Mouse (Mus musculus) embryonic facial prominence, embryonic 13.5 days (tissue): ENCODE data around the gene Tmem209. TPM values are rescaled to one million over a fixed set of nuclear protein-coding genes. Genes with fewer than 3 reads are reported as not detected.
A peak's percentile ranks its signal among the peaks of the same experiment; 100 is the strongest.

Experiments used
- ATAC-seq: fragments of 200-750 bp; cut with Nextera tagmentation; 2 replicates; pipeline ENCODE4 v1.8.0; 2017; ENCODE audit warnings: low read depth; ENCODE audit not compliant: insufficient number of reproducible peaks, insufficient read depth, low FRiP score, low TSS enrichment
- H3K27ac ChIP-seq: fragments of 300-500 bp; sonication (generic); 2 replicates; pipeline ENCODE4 v1.5.1; 2015; ENCODE audit warnings: moderate library complexity, mild to moderate bottlenecking, inconsistent platforms
- H3K27me3 ChIP-seq: fragments of 300-500 bp; sonication (generic); 2 replicates; pipeline ENCODE4 v1.6.1; 2015; ENCODE audit warnings: mild to moderate bottlenecking, inconsistent platforms
- H3K36me3 ChIP-seq: fragments of 300-500 bp; sonication (generic); 2 replicates; pipeline ENCODE4 v1.6.1; 2015; ENCODE audit warnings: mild to moderate bottlenecking, inconsistent platforms
- H3K4me1 ChIP-seq: fragments of 300-500 bp; sonication (generic); 2 replicates; pipeline ENCODE4 v1.6.1; 2015; ENCODE audit warnings: inconsistent platforms
- H3K4me2 ChIP-seq: fragments of 300-500 bp; sonication (generic); 2 replicates; pipeline ENCODE4 v1.6.1; 2015; ENCODE audit warnings: moderate library complexity, mild to moderate bottlenecking, inconsistent platforms
- H3K4me3 ChIP-seq: fragments of 300-500 bp; sonication (generic); 2 replicates; pipeline ENCODE4 v1.5.1; 2015; ENCODE audit warnings: mild to moderate bottlenecking, inconsistent platforms
- H3K9ac ChIP-seq: fragments of 300-500 bp; sonication (generic); 2 replicates; pipeline ENCODE4 v1.6.1; 2015; ENCODE audit warnings: mild to moderate bottlenecking, inconsistent platforms
- H3K9me3 ChIP-seq: fragments of 300-500 bp; sonication (generic); 2 replicates; pipeline ENCODE4 v1.6.1; 2016; ENCODE audit warnings: inconsistent platforms
- WGBS: fragments of 180-500 bp; shearing (Covaris S2); methylation state at CpG from one replicate; pipeline ENCODE4 v1.1.7; 2015; ENCODE audit warnings: mixed read lengths; 5-methylcytosine and 5-hydroxymethylcytosine counted together
- polyA plus RNA-seq: library from polyadenylated mRNA; unstranded; fragments of >200 nt; fragmentation: Nextera tagmentation; extraction: Ambion mirVana; gene quantifications from 2 replicates; pipeline ENCODE4 v1.2.1, GENCODE M21; 2015

The Tmem209 gene
- polyA plus RNA-seq, 1 experiment from 2014 or later: 35.4 TPM

GRCm38 (mm10) chr6:30459811-30460749 is 49.5 kb downstream of the Tmem209 start:
- Histone ChIP-seq H3K4me1 (peaks cover 32% of the 10 kb centered on the region), H3K36me3 (peaks cover 10% of the 10 kb centered on the region), H3K9ac (peak overlapping the region; percentile 75), H3K27me3 (no peaks in the 10 kb centered on the region), H3K27ac (peak overlapping the region; percentile 97), H3K4me2 (peak overlapping the region; percentile 64), H3K9me3 (no peaks in the 10 kb centered on the region), H3K4me3 (peak overlapping the region; percentile 49)
- ATAC-seq: 0 out of 2 replicates have a peak, but pooled peaks have one; percentile 8
- 6% methylated on average over 40 of the region's 40 CpGs for WGBS

DNA sequence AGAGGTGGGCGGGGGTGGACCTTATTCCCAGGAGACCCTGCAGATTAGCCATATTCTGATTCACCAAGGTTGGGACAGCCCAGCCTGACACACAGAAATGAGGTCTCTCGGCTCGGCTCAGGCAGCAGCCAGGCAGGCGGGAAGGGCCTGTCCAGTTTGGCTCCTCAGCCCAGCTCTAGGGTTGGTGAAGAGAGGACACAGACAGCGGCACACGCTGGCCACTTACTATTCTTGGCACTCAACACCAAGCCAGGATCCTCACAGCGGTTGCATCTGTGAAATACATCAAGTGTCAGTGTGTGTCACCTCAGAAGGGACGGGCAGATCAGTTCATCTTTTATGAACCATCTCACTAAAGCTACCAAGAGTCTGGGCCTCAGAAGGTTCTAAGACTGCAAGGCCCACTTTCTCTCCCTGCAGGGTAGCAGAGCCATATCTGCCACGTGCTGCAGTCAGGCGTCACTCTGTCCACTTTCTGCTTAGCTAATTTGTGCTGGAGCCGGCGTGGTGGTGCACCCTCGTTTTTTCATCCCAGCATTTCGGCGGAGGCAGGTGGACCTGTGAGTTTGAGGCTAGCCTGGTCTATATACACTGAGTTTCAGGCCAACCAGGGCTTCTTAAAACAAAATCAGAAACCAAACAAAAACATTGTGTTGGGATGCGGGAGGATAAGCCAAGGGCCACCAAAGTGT is 50.4 kb downstream of the Tmem209 start:
- Histone ChIP-seq H3K9me3 (no peaks in the 10 kb centered on the region), H3K4me2 (peak overlapping the region; percentile 64), H3K4me1 (peaks cover 32% of the 10 kb centered on the region), H3K4me3 (peak overlapping the region; percentile 49), H3K36me3 (peaks cover 19% of the 10 kb centered on the region), H3K9ac (peak overlapping the region; percentile 75), H3K27ac (peak overlapping the region; percentile 97; the same call in 1 of the 2 replicates), H3K27me3 (no peaks in the 10 kb centered on the region)
- no peak for ATAC-seq
- 75% methylated on average over 16 of the region's 16 CpGs for WGBS

DNA sequence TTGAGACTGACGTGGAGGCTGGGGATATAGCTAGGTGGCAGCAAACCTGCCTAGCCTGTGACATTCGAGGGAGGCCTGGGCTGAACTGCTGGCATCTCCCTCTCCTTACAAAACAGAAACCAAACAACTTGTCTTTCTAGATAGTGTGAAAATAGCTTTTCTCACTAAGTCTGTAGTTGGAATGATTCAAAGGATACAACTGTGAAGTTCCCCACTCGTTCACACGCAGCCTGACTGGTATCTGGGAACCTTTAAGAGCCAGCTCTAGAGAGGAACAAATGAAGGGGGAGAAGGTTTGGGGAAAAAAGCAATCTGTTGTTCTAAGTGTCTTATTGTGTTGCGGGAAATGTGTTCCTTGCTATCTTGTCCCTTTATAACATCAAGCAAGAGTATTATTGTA is 51.0 kb downstream of the Tmem209 start:
- 84% methylated on average over 5 of the region's 5 CpGs for WGBS
- H3K4me1 ChIP-seq: peaks cover 32% of the 10 kb centered on the region
- H3K36me3 ChIP-seq: peaks cover 25% of the 10 kb centered on the region
- H3K4me3 ChIP-seq: no peak overlapping the region
- ATAC-seq: no peak
- no peak overlapping the region for H3K27ac ChIP-seq
- H3K4me2 ChIP-seq: no peak overlapping the region
- no peak overlapping the region for H3K9ac ChIP-seq
- H3K27me3 ChIP-seq: no peaks in the 10 kb centered on the region
- H3K9me3 ChIP-seq: no peaks in the 10 kb centered on the region

DNA sequence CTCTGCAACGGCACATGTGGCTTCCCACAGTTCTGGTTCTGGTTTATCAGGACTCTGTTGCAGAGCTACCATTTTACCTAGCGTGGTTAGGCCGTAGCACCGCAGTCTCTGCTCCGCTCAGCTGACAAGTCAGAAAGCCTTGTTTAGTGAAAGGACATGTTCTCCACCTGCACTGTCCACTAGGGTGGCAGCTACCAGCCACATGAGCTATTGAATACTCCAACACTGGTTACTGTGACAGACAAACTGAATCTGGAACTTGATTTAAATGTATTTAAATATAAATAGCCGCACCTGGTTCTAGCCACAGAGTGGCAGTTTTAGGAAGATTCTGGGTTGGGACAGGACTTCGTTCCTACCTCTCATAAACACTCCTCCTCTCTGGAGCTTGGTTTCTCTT is 52.6 kb downstream of the Tmem209 start:
- no peak overlapping the region for H3K4me2 ChIP-seq
- no peak overlapping the region for H3K27ac ChIP-seq
- H3K36me3 ChIP-seq: peaks cover 39% of the 10 kb centered on the region
- no peaks in the 10 kb centered on the region for H3K9me3 ChIP-seq
- no peak overlapping the region for H3K4me3 ChIP-seq
- peaks cover 22% of the 10 kb centered on the region for H3K4me1 ChIP-seq
- 95% methylated on average over 7 of the region's 7 CpGs for WGBS
- H3K9ac ChIP-seq: no peak overlapping the region
- ATAC-seq: no peak
- H3K27me3 ChIP-seq: no peaks in the 10 kb centered on the region

DNA sequence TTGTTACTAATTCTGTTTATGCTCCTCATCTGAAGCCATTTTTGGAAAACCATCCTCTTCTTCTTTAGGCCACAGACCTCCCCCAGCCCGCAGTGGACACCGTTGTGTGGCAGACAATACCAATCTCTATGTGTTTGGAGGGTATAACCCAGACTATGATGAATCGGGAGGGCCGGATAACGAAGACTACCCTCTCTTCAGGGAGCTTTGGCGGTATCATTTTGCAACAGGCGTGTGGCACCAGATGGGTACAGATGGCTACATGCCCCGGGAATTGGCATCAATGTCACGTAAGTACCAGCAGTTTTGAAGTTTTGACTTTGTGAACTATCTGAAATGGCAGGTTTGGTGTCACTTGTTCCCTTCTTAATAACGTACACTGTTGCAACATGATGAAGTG is 70.0 kb downstream of the Tmem209 start:
- no peaks in the 10 kb centered on the region for H3K4me1 ChIP-seq
- no peak overlapping the region for H3K4me2 ChIP-seq
- no peak overlapping the region for H3K27ac ChIP-seq
- no peak overlapping the region for H3K9ac ChIP-seq
- no peak for ATAC-seq
- no peak overlapping the region for H3K4me3 ChIP-seq
- no peaks in the 10 kb centered on the region for H3K27me3 ChIP-seq
- H3K36me3 ChIP-seq: peaks cover 49% of the 10 kb centered on the region
- 93% methylated on average over 10 of the region's 10 CpGs for WGBS
- no peaks in the 10 kb centered on the region for H3K9me3 ChIP-seq

DNA sequence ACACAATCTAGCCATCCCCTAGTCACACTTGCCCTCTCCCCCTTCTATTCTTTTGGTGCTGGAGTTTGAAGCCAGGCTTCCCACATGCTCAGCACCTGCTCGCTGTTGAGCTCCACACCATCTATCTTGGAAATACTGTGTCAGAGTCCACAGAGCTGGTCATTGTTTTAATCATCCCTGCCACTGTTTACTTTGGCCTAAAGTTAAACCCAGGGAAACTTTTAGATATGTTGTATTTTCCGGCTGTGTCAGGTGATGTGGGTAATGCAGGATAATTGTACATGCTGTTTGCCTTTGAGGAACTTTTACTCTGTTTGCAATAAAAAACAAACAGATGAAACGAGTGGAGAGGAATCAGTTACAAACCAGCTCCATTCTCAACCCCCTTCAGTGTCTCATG is 72.5 kb downstream of the Tmem209 start:
- Histone ChIP-seq H3K27ac (no peak overlapping the region), H3K9ac (no peak overlapping the region), H3K27me3 (no peaks in the 10 kb centered on the region), H3K4me2 (no peak overlapping the region), H3K36me3 (peaks cover 30% of the 10 kb centered on the region), H3K9me3 (no peaks in the 10 kb centered on the region), H3K4me1 (no peaks in the 10 kb centered on the region), H3K4me3 (no peak overlapping the region)
- ATAC-seq: no peak
- WGBS: 66% methylated on average over 3 of the region's 3 CpGs

DNA sequence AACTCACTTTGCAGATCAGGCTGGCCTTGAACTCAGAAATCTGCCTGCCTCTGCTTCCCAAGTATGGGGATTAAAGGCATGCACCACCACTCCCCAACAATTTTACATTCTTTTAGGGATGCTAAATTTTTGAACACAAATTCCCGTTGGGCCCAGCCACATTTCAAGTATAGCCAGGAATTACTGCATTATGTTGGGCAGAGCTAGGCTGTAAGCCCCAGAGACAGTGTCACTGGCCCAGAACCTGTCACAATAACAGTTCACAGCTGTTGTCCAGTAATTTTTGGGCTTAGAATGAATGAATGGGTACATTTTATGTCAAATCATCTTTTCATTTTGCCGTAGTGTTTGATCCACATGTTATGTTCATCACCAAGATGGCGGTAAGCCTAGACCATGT is 73.1 kb downstream of the Tmem209 start:
- no peak overlapping the region for H3K4me3 ChIP-seq
- no peak overlapping the region for H3K4me2 ChIP-seq
- no peaks in the 10 kb centered on the region for H3K4me1 ChIP-seq
- no peak for ATAC-seq
- H3K27me3 ChIP-seq: no peaks in the 10 kb centered on the region
- 92% methylated on average over 3 of the region's 3 CpGs for whole genome bisulfite sequencing
- peaks cover 24% of the 10 kb centered on the region for H3K36me3 ChIP-seq
- no peaks in the 10 kb centered on the region for H3K9me3 ChIP-seq
- H3K9ac ChIP-seq: no peak overlapping the region
- no peak overlapping the region for H3K27ac ChIP-seq

- Histone ChIP-seq H3K27me3 (no peaks in the 10 kb centered on the region), H3K4me1 (no peaks in the 10 kb centered on the region), H3K9ac (no peak overlapping the region), H3K4me2 (no peak overlapping the region), H3K9me3 (no peaks in the 10 kb centered on the region), H3K4me3 (no peak overlapping the region), H3K27ac (0 out of 2 replicates have a peak overlapping the region, but pooled peaks have one; percentile 18), H3K36me3 (0 out of 2 replicates have a peak, but pooled peaks cover 6% of the 10 kb centered on the region)
- WGBS: 50% methylated on average over 3 of the region's 3 CpGs
- ATAC-seq: no peak
These were observed 77.0 kb downstream of the Tmem209 start for GRCm38 (mm10) chr6:30432461-30433192.

Other genes starting within 250 kb of the Tmem209 start
- gene Ube2h, start 205.2 kb downstream of the Tmem209 start, polyA plus RNA-seq: 44.4 and 46.7 TPM in 2 replicates
- 64.5 and 74.0 TPM in 2 replicates for gene Zc3hc1, start 118.8 kb downstream of the Tmem209 start, polyA plus RNA-seq
- 22.3 and 26.3 TPM in 2 replicates for gene Klhdc10, start 107.9 kb downstream of the Tmem209 start, polyA plus RNA-seq
- 0.23 TPM in 1 of 2 replicates, not detected in the other for gene Ssmem1, start 66 bp upstream of the Tmem209 start, polyA plus RNA-seq
- 6.3 and 6.4 TPM in 2 replicates for gene Cpa2, start 31.8 kb upstream of the Tmem209 start, polyA plus RNA-seq
- gene Cpa4, start 58.6 kb upstream of the Tmem209 start, polyA plus RNA-seq: 0.83 and 1.4 TPM in 2 replicates
- 0.12 and 0.28 TPM in 2 replicates for gene Cpa5, start 101.2 kb upstream of the Tmem209 start, polyA plus RNA-seq
- 0.34 and 0.87 TPM in 2 replicates for gene Cpa1, start 129.4 kb upstream of the Tmem209 start, polyA plus RNA-seq
- 23.4 and 23.9 TPM in 2 replicates for gene Cep41, start 184.0 kb upstream of the Tmem209 start, polyA plus RNA-seq
- gene Mest, start 213.8 kb upstream of the Tmem209 start, polyA plus RNA-seq: 874 and 912 TPM in 2 replicates